Mouse (Mus musculus) Patski (cell line): ENCODE data around the gene Rras2. TPM values are rescaled to one million over a fixed set of nuclear protein-coding genes. Genes with fewer than 3 reads are reported as not detected.
A peak's percentile ranks its signal among the peaks of the same experiment; 100 is the strongest.

Source experiments
- ATAC-seq: fragments of 100-300 bp; one replicate; pipeline ENCODE4 v1.8.0; 2021
- CTCF ChIA-PET: fragments of 350-600 bp; sonication (Branson Sonifier 250); formaldehyde crosslinking; loops from one replicate; lab custom pipeline; 2022; ENCODE audit warnings: inconsistent platforms; lab: Charles Lee
- POLR2A ChIA-PET: fragments of 350-600 bp; sonication (Branson Sonifier 250); formaldehyde crosslinking; loops from one replicate; lab custom pipeline; 2022; ENCODE audit warnings: antibody characterized with exemption, inconsistent platforms; lab: Charles Lee
- DNase-seq: peaks from one replicate; pipeline ENCODE4 v3.0.0-alpha.2; 2011; ENCODE audit warnings: low read depth, low spot score
- H3K27me3 ChIP-seq: fragments of 371-371 bp; one replicate; pipeline ENCODE4 v1.5.1; 2021
- CTCF ChIP-seq: fragments of 100-300 bp; IDR thresholded peaks from one replicate; pipeline ENCODE4 v1.5.1; 2021
- in situ Hi-C: fragments of 300-500 bp; cut with MboI; formaldehyde crosslinking; loops from 3 replicates; pipeline ENCODE4 v1.11.1; 2018; ENCODE audit warnings: low pct_unique_long_range_greater_than_20kb, mixed read lengths
- polyA plus RNA-seq: library from polyadenylated mRNA; unstranded; gene quantifications from one replicate; pipeline ENCODE4 v1.2.3, GENCODE M21; 2021

The Rras2 gene
- polyA plus RNA-seq, 1 experiment from 2014 or later, result 145 TPM

DNA sequence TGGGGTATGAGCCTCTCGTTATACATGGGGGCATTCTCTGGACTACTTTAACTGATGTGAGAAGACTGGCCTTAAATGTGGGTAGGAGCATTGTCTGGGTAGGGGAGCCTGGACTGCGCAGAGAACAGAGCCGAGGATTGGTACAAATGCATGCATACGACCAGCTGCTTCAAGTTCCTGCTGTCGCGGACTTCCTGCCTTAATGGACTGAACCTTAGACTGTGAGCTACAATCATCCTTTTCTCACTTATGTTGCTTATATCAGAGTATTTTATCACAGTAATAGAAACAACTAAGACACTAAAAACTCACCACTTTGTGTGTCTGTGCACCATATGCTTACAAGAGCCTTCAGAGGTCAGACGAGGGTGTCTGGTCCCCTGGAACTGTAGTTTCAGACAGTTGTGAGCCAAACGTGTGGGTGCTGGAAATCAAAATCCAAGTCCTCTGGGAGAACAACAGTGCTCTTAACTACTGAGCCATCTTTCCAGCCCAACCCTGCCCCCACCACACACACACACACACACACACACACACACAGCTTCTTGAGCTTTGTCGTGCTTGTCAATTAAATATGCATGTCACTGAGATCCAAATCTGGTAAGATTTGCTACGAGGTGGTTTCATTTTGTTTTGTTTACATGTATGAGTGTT lies 26.6 kb downstream of the Rras2 start:
- in situ Hi-C loops, result no loop called here
- TF ChIP-seq CTCF, result no peak
- ATAC-seq, result no peak
- no peaks in the 10 kb centered on the region for H3K27me3 ChIP-seq
- CTCF ChIA-PET, result no interaction called here
- DNase-seq, result no peak
- POLR2A ChIA-PET, result interaction anchor here (0.7 kb wide), 1 partner anchor 87 kb away, joined by 3 read pairs; no protein-coding TSS in a partner anchor

DNA sequence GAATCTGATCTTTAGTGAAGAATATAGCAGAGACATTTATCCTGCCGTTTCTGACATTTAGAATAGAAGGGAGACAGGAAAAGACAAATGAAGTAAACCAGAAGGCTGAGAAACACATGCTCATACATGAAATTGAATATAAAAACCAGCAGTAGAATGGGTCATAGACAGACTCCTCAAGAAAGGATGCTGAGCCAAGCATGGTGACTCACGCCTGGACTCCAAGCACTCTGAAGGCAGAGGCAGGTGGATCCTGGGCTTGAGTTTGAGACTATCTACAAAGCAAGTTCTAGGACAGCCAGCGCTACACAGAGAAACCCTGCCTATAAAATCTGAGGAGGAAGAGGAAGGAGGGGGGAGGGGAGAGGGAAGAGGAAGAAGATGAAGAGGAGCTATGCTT lies 27.4 kb downstream of the Rras2 start:
- no peak for TF ChIP-seq CTCF
- POLR2A ChIA-PET, result no interaction called here
- CTCF ChIA-PET, result interaction anchor here (1.4 kb wide), 1 partner anchor 16 kb away, joined by 3 read pairs; no protein-coding TSS in a partner anchor
- no peaks in the 10 kb centered on the region for H3K27me3 ChIP-seq
- DNase-seq (no peak), ATAC-seq (no peak)
- in situ Hi-C loops, result no loop called here

DNA sequence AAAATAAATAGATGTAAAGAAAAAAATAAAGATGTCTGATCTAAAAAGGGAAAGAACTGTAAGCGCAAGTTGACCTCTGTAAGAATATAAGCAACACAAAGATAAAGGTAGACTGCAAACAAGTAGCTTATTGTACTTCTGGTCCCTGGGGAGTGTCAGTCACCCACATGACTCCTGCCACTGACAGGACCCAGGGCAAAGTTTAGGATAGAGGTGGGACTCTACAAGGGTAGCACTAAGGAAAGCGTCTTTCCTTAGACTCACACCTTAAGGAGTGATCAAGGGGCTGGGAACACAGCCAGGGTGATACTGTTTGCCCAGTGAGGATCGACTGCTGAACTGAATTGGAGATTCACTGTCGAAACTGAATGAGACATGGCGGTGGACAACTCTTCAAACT lies 28.7 kb downstream of the Rras2 start:
- no peak for ATAC-seq

DNA sequence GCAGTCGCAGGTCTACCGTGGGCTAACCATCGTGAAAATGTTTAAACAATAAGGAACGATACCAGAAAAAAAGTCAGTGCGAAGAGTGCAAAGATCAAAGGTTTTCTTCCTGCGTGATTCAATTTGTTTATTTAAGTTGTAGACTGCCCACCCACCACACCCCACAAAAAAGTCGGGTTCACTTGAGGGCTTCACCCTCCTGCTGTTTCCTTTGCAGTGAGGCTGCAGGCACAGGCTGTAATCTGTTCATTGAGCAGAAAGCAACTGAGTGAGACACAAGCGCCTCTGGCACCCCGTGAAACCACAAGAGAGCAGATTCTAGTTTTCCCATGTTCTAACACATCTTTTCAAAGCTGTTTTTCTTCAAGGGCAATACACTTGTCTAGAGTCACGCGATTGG lies 29.6 kb downstream of the Rras2 start:
- ChIA-PET POLR2A (no interaction called here), CTCF (interaction anchor here (1.1 kb wide), 1 partner anchor 112 kb away, joined by 3 read pairs; no protein-coding TSS in a partner anchor)
- no peak for DNase-seq
- TF ChIP-seq CTCF, result no peak
- H3K27me3 ChIP-seq, result no peaks in the 10 kb centered on the region
- ATAC-seq, result peak; percentile 44
- in situ Hi-C loops, result no loop called here

More for the DNA sequence above, 28.7 kb downstream of the Rras2 start:
- POLR2A ChIA-PET, result no interaction called here
- TF ChIP-seq CTCF, result no peak
- in situ Hi-C loops, result no loop called here
- no peak for DNase-seq
- CTCF ChIA-PET, result interaction anchor here (1.4 kb wide), 1 partner anchor 15 kb away, joined by 3 read pairs; no protein-coding TSS in a partner anchor
- H3K27me3 ChIP-seq, result no peaks in the 10 kb centered on the region

DNA sequence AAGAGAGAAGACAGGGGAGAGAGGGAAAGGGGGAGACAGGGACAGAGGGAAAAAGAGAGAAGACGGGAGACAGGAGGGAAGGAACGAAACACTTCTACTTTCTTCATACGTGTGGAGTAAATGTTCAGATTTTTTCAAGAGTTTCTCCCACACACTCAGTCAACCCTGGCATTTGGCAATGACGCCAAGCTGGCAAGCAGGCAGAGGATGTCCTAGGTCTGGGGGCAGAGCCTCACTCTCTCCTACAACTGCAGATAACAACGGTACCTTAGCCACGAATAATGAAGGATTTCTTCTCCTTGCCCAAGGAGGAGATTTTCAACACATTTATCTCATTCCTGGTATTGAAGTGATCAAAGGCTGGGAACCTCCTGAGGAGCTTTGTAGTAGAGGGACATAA lies 30.2 kb downstream of the Rras2 start:
- TF ChIP-seq CTCF, result no peak
- in situ Hi-C loops, result no loop called here
- ChIA-PET CTCF (interaction anchor here (0.9 to 1.1 kb wide), 2 partner anchors 9 to 113 kb away, joined by 3 read pairs; no protein-coding TSS in a partner anchor), POLR2A (interaction anchor here (1.2 kb wide), 1 partner anchor 15 kb away, joined by 5 read pairs; no protein-coding TSS in a partner anchor)
- no peak for ATAC-seq
- H3K27me3 ChIP-seq, result no peaks in the 10 kb centered on the region
- DNase-seq, result no peak

DNA sequence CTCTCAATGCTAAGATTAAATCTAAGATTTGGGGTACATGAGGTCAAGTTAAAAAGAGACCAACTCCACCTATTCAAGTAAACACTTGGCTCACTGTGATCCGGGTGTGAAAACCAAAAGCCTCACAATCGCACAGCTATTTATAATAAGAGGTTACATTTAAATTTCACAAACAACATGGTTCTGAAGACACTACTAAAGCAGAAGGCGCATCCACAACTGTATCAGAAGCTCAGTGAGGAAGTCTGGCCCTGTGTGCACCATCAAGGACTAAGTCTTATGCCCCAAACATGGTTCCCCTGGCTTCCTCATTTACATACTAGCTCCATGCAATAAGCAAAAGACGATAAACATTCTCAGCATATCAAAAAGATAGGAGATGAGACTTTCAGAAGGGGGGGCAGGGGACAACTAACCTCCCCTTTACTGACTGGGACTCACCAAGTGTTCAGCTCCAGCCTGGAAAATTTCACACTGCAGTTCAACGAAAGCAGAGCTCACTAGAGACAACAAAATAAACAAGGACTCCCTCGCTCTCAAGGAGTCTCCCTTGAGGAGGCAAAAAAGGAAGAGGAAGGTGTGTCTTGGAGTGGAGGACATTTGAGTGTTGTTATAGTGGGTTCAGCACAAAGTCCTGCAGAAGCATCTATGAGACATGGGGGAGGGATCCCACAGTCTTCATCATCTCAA lies 31.4 kb downstream of the Rras2 start:
- DNase-seq (no peak), ATAC-seq (no peak)
- no peak for TF ChIP-seq CTCF
- ChIA-PET POLR2A (interaction anchor here (1.2 kb wide), 1 partner anchor 14 kb away, joined by 5 read pairs; no protein-coding TSS in a partner anchor), CTCF (interaction anchor here (0.6 kb wide), 1 partner anchor 14 kb away, joined by 3 read pairs; no protein-coding TSS in a partner anchor)
- H3K27me3 ChIP-seq, result no peaks in the 10 kb centered on the region
- in situ Hi-C loops, result no loop called here

DNA sequence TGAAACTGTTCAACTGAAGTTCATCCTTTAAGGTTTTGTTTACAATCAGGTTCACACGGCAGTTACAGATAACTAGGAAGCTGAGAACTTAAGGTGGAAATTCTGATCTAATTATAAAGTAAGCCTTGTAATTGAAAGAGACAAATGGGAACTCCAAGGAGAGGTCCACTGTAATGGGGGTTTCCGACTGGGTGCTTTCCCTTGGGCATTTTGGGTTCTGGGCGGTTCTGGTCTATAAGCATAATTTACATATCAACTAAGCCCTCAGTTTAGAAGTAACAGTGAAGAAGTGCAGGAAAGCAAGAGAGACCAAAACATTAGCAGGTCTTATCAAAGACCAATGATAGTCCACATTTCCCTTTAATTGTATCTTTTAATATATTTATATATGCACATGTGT lies 33.8 kb downstream of the Rras2 start:
- POLR2A ChIA-PET, result no interaction called here
- TF ChIP-seq CTCF, result no peak

DNA sequence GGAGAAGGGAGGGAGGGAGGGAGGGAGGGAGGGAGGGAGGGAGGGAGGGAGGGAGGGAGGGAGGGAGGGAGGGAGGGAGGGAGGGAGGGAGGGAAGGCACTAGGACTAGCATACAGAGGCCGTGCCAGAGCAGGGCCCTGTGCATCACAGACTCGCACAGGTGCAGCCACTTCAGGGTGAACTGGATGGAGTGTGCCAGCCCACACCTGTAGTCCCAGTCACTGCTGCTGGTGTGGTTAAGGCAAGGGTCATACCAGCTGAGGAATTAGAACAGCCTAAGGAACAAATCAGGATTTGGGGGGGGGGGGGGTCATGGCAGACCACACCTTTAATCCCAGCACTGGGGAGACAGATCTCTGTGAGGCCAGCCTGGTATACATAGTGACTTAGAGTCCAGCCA lies 34.5 kb downstream of the Rras2 start:
- TF ChIP-seq CTCF, result no peak
- in situ Hi-C loops, result no loop called here
- H3K27me3 ChIP-seq, result no peaks in the 10 kb centered on the region
- ChIA-PET POLR2A (no interaction called here), CTCF (no interaction called here)
- ATAC-seq (no peak), DNase-seq (no peak)

More for the DNA sequence above, 33.8 kb downstream of the Rras2 start:
- in situ Hi-C loops, result no loop called here
- CTCF ChIA-PET, result no interaction called here
- no peaks in the 10 kb centered on the region for H3K27me3 ChIP-seq
- ATAC-seq (no peak), DNase-seq (no peak)

DNA sequence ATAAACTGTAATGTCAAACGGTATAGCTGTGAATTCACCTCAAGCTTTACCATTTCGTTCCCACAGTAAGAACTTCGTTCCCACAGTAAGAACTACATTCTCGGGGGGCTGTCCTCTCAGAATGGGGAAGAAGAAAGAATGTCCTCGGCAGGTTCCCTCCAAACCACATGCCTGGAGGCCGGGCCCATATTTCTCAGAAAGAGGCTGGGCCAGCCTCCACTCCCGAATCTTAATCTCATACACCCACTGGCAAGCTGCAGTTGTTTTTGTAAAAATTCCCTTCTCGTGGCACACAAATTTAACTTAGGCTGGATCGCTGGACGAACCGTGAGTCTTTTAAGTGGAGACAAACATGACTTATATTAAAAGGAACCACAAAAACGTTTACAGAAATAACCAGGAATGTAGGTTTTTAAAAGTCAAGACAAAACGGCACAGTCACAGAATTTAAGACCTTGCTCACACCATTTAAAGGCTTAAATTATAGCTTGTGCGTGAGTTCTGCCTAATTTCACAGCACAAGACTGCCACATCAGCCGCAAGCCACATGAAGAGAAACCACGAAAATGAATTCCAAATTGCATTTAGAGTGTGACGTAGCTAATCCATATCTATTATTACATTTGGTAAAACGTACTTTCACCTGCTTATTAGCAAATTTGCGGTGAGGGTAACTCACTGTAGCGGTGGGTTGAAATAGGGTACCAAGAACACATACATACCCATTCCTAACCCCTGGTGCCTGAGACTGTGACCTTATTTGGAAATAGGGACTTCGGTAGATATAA lies 35.8 kb downstream of the Rras2 start:
- CTCF ChIA-PET, result interaction anchor here (0.7 to 1.2 kb wide), 3 partner anchors 9 to 131 kb away, joined by 3 read pairs; no protein-coding TSS in a partner anchor
- TF ChIP-seq CTCF, result no peak

DNA sequence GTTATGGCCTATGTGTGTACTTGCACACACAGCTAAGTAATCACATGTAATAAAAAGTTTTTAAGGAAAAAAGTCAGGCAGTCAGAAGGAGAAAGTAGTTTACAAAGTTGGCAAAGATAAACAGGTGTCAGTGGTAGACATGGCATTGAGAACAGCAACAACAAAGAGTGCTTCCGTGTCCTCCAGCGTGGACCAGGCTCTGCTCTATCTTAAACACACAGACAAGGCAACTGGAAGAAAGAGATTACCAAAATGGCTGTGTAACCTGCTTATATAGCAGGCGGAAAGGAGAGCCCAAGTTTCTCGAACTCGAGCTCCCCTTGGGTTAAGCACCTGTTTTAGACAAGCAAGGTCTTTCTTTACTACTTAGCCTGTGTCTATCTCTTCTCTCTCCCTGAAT lies 37.3 kb downstream of the Rras2 start:
- in situ Hi-C loops, result no loop called here
- TF ChIP-seq CTCF, result no peak
- ChIA-PET CTCF (interaction anchor here (1.3 to 1.8 kb wide), 3 partner anchors 103 to 133 kb away, joined by 3 to 6 read pairs (median 3); no protein-coding TSS in a partner anchor), POLR2A (no interaction called here)
- ATAC-seq (no peak), DNase-seq (no peak)
- H3K27me3 ChIP-seq, result no peaks in the 10 kb centered on the region

More for the DNA sequence above, 35.8 kb downstream of the Rras2 start:
- ATAC-seq (no peak), DNase-seq (no peak)
- H3K27me3 ChIP-seq, result no peaks in the 10 kb centered on the region
- in situ Hi-C loops, result no loop called here
- POLR2A ChIA-PET, result interaction anchor here (0.8 to 1.2 kb wide), 2 partner anchors 20 to 131 kb away, joined by 3 read pairs; no protein-coding TSS in a partner anchor
